Mouse (Mus musculus) lung, postnatal 0 days (tissue): ENCODE measurements around the gene Tnnt2.

ENCODE experiments used
- CTCF ChIP-seq: IDR thresholded peaks from 2 replicates; pipeline ENCODE4 v1.5.1; 2016; ENCODE audit warnings: antibody characterized with exemption, mild to moderate bottlenecking
- EP300 ChIP-seq: IDR thresholded peaks from 2 replicates; pipeline ENCODE4 v1.6.1; 2016; ENCODE audit warnings: antibody characterized with exemption, mild to moderate bottlenecking, control low read depth

GRCm38 (mm10) chr1:135792143-135792939 is 43.8 kb upstream of the Tnnt2 start:
- TF ChIP-seq CTCF, result 0 out of 2 replicates have a peak, but pooled peaks have one; percentile 2
- TF ChIP-seq EP300, result no peak
